Mouse (Mus musculus): ENCODE results near the gene Zmynd8.

DNA sequence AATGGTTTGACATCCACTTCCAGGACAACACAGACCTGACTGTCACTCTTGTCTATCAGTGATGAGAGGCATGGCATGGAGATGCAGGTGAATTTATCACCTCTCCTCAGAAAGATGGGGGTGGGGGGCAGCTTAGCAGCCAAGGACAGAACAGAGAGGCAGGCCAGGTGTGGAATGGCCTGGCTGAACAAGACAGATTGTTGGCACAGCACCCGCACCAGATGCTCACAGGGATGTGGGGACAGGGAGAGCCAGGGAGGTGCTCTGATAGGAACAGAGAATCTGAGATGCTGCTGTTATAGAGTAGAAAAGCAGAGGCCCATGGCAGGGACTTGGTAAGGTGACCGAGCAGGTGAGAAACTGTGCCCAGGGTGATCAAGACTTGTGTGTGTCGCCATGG lies 109.1 kb downstream of the Zmynd8 start:
- TF ChIP-seq POLR2A (IDR thresholded peaks at IDR 0.05; ENCODE audit: insufficient read depth, low read length) (no peak), CTCF (IDR thresholded peaks at IDR 0.05; ENCODE audit: low read depth, low read length) (no peak)
